Mouse (Mus musculus): Measurements from ENCODE around the gene Gdf10. TPM values are rescaled to one million over a fixed set of nuclear protein-coding genes. Genes with fewer than 3 reads are reported as not detected.

Gene Gdf10
- polyA plus RNA-seq, 1 experiment from 2014 or later = 1.8 TPM

DNA sequence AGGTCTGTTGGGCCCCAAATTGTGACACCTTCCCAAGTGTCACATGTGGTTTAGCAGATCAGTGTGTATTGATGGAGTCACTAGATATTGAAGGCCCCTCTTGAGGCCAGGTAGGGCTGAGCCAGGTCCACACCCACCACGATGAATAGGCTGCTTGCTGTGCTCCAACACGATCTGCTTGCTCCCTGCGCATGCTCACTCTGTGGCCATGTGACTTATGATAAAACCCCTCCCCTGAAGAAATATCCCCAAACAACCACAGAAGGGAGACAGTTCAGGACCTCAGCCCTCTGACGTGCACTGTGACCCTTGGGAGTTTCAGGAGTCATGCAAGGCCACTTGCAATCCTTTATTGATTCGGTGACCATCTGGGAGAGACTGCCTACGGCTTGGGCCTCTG lies 22.7 kb downstream of the Gdf10 start:
- WGBS = 87% methylated on average over 6 of the region's 6 CpGs
- DNase-seq (ENCODE audit: low spot score) = no peak
- H3K9me3 ChIP-seq (replicated peaks) = no peaks in the 10 kb centered on the region
- H3K27me3 ChIP-seq (ENCODE audit: low read depth, poor library complexity, severe bottlenecking) = no peaks in the 10 kb centered on the region
- H3K36me3 ChIP-seq = no peaks in the 10 kb centered on the region
- no peak overlapping the region for H3K27ac ChIP-seq (replicated peaks)
- H3K4me1 ChIP-seq = no peaks in the 10 kb centered on the region
- no peak overlapping the region for H3K4me3 ChIP-seq

GRCm38 (mm10) chr14:33952233-33952981 lies 29.0 kb downstream of the Gdf10 start:
- Histone ChIP-seq H3K36me3 (no peaks in the 10 kb centered on the region), H3K4me3 (no peak overlapping the region), H3K9me3 (replicated peaks) (no peaks in the 10 kb centered on the region), H3K4me1 (peaks cover 8% of the 10 kb centered on the region), H3K27ac (replicated peaks) (no peak overlapping the region), H3K27me3 (ENCODE audit: low read depth, poor library complexity, severe bottlenecking) (peaks cover 2% of the 10 kb centered on the region; the same call in 1 of the 2 replicates)
- 60% methylated on average over 6 of the region's 6 CpGs for WGBS
- DNase-seq (ENCODE audit: low spot score) = no peak

GRCm38 (mm10) chr14:33953761-33954160 lies 30.4 kb downstream of the Gdf10 start, which contains the start of gene Rbp3:
Gene Rbp3 (plus strand): TSS chr14:33954003.
- H3K4me3 ChIP-seq = no peak within 1 kb of the TSS
- peaks cover 8% of the 10 kb centered on the region for H3K4me1 ChIP-seq
- H3K36me3 ChIP-seq = no peaks in the 10 kb centered on the region
- no peaks in the 10 kb centered on the region for H3K9me3 ChIP-seq (replicated peaks)
- peaks cover 5% of the 10 kb centered on the region; the same call in 1 of the 2 replicates for H3K27me3 ChIP-seq (ENCODE audit: low read depth, poor library complexity, severe bottlenecking)
- H3K27ac ChIP-seq (replicated peaks) = peak within 1 kb of the TSS; percentile 49
- 77% methylated on average over 5 of the region's 5 CpGs for WGBS
- no peak for DNase-seq (ENCODE audit: low spot score)

DNA sequence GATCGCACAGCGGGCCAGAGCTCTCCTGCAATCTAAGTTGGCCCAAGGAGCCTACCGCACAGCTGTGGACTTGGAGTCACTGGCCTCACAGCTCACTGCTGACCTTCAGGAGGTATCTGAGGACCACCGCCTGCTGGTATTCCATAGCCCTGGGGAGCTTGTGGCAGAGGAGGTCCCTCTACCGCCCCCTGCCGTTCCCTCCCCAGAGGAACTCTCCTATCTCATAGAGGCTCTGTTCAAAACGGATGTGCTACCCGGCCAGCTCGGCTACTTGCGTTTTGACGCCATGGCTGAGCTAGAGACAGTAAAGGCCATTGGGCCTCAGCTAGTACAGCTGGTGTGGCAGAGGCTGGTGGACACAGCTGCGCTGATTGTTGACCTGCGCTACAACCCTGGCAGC lies 32.7 kb downstream of the Gdf10 start:
- Histone ChIP-seq H3K27ac (replicated peaks) (no peak overlapping the region), H3K4me3 (no peak overlapping the region), H3K9me3 (replicated peaks) (no peaks in the 10 kb centered on the region), H3K36me3 (no peaks in the 10 kb centered on the region), H3K4me1 (peaks cover 8% of the 10 kb centered on the region), H3K27me3 (ENCODE audit: low read depth, poor library complexity, severe bottlenecking) (peaks cover 5% of the 10 kb centered on the region; the same call in 1 of the 2 replicates)
- DNase-seq (ENCODE audit: low spot score) = no peak
- 78% methylated on average over 13 of the region's 13 CpGs for WGBS

- Histone ChIP-seq H3K4me3 (no peak overlapping the region), H3K36me3 (no peaks in the 10 kb centered on the region), H3K4me1 (peaks cover 8% of the 10 kb centered on the region), H3K27ac (replicated peaks) (no peak overlapping the region), H3K9me3 (replicated peaks) (no peaks in the 10 kb centered on the region), H3K27me3 (ENCODE audit: low read depth, poor library complexity, severe bottlenecking) (peaks cover 5% of the 10 kb centered on the region; the same call in 1 of the 2 replicates)
- DNase-seq (ENCODE audit: low spot score) = no peak
- 91% methylated on average over 4 of the region's 4 CpGs for WGBS
These were observed 34.8 kb downstream of the Gdf10 start for GRCm38 (mm10) chr14:33958186-33958585.

GRCm38 (mm10) chr14:33958841-33959240 lies 35.5 kb downstream of the Gdf10 start:
- no peak overlapping the region for H3K4me3 ChIP-seq

GRCm38 (mm10) chr14:33959341-33959740 lies 36.0 kb downstream of the Gdf10 start:
- H3K36me3 ChIP-seq = no peaks in the 10 kb centered on the region
- peak; percentile 55 for DNase-seq (ENCODE audit: low spot score)
- H3K27ac ChIP-seq (replicated peaks) = no peak overlapping the region
- H3K4me3 ChIP-seq = no peak overlapping the region
- H3K27me3 ChIP-seq (ENCODE audit: low read depth, poor library complexity, severe bottlenecking) = peaks cover 5% of the 10 kb centered on the region; the same call in 1 of the 2 replicates
- WGBS = 13% methylated on average over 9 of the region's 9 CpGs
- no peaks in the 10 kb centered on the region for H3K4me1 ChIP-seq
- H3K9me3 ChIP-seq (replicated peaks) = no peaks in the 10 kb centered on the region

More at GRCm38 (mm10) chr14:33958841-33959240, 35.5 kb downstream of the Gdf10 start:
- Histone ChIP-seq H3K36me3 (no peaks in the 10 kb centered on the region), H3K9me3 (replicated peaks) (no peaks in the 10 kb centered on the region), H3K27ac (replicated peaks) (no peak overlapping the region), H3K27me3 (ENCODE audit: low read depth, poor library complexity, severe bottlenecking) (peaks cover 5% of the 10 kb centered on the region; the same call in 1 of the 2 replicates), H3K4me1 (peaks cover 4% of the 10 kb centered on the region)
- no peak for DNase-seq (ENCODE audit: low spot score)
- WGBS = 69% methylated on average over 3 of the region's 3 CpGs

- 75% methylated on average over 7 of the region's 7 CpGs for WGBS
- H3K27ac ChIP-seq (replicated peaks) = no peak overlapping the region
These were observed 42.3 kb downstream of the Gdf10 start for GRCm38 (mm10) chr14:33965675-33966074.

GRCm38 (mm10) chr14:33972679-33973078 lies 49.3 kb downstream of the Gdf10 start:
- Histone ChIP-seq H3K4me1 (no peaks in the 10 kb centered on the region; the same call in 1 of the 2 replicates), H3K9me3 (replicated peaks) (no peaks in the 10 kb centered on the region), H3K27me3 (ENCODE audit: low read depth, poor library complexity, severe bottlenecking) (peaks cover 11% of the 10 kb centered on the region), H3K27ac (replicated peaks) (no peak overlapping the region), H3K4me3 (no peak overlapping the region), H3K36me3 (no peaks in the 10 kb centered on the region)
- DNase-seq (ENCODE audit: low spot score) = no peak
- WGBS = 48% methylated on average over 7 of the region's 7 CpGs

More at GRCm38 (mm10) chr14:33965675-33966074, 42.3 kb downstream of the Gdf10 start:
- no peaks in the 10 kb centered on the region for H3K36me3 ChIP-seq
- DNase-seq (ENCODE audit: low spot score) = no peak
- no peak overlapping the region for H3K4me3 ChIP-seq
- no peaks in the 10 kb centered on the region for H3K27me3 ChIP-seq (ENCODE audit: low read depth, poor library complexity, severe bottlenecking)
- H3K9me3 ChIP-seq (replicated peaks) = no peaks in the 10 kb centered on the region
- no peaks in the 10 kb centered on the region for H3K4me1 ChIP-seq

GRCm38 (mm10) chr14:33974752-33975151 lies 51.4 kb downstream of the Gdf10 start:
- H3K27me3 ChIP-seq (ENCODE audit: low read depth, poor library complexity, severe bottlenecking) = peaks cover 31% of the 10 kb centered on the region
- H3K4me1 ChIP-seq = peaks cover 10% of the 10 kb centered on the region
- H3K4me3 ChIP-seq = no peak overlapping the region
- H3K36me3 ChIP-seq = no peaks in the 10 kb centered on the region
- H3K9me3 ChIP-seq (replicated peaks) = no peaks in the 10 kb centered on the region
- no peak for DNase-seq (ENCODE audit: low spot score)
- H3K27ac ChIP-seq (replicated peaks) = no peak overlapping the region
- 76% methylated on average over 5 of the region's 5 CpGs for WGBS

- DNase-seq (ENCODE audit: low spot score) = no peak
- 51% methylated on average over 7 of the region's 7 CpGs for WGBS
- Histone ChIP-seq H3K4me3 (no peak overlapping the region), H3K4me1 (peaks cover 10% of the 10 kb centered on the region), H3K27me3 (ENCODE audit: low read depth, poor library complexity, severe bottlenecking) (peaks cover 34% of the 10 kb centered on the region), H3K27ac (replicated peaks) (no peak overlapping the region), H3K9me3 (replicated peaks) (no peaks in the 10 kb centered on the region), H3K36me3 (no peaks in the 10 kb centered on the region)
These were observed 54.4 kb downstream of the Gdf10 start for GRCm38 (mm10) chr14:33977748-33978147.

- DNase-seq (ENCODE audit: low spot score) = peak; percentile 47
- Histone ChIP-seq H3K27ac (replicated peaks) (peak within 1 kb of the TSS; percentile 46), H3K4me3 (peak within 1 kb of the TSS; percentile 59), H3K36me3 (no peaks in the 10 kb centered on the region), H3K9me3 (replicated peaks) (no peaks in the 10 kb centered on the region), H3K4me1 (peaks cover 10% of the 10 kb centered on the region), H3K27me3 (ENCODE audit: low read depth, poor library complexity, severe bottlenecking) (peaks cover 34% of the 10 kb centered on the region)
- 3% methylated on average over 25 of the region's 25 CpGs for WGBS
These were observed 55.2 kb downstream of the Gdf10 start, which contains the start of gene Zfp488 for GRCm38 (mm10) chr14:33978604-33979059. Gene Zfp488 (minus strand): TSS chr14:33978764.

Measured in midbrain, embryonic 10.5 days (tissue).